Mouse (Mus musculus) bone marrow, adult 2 months (tissue): ENCODE results near the gene Abr. TPM values are rescaled to one million over a fixed set of nuclear protein-coding genes. Genes with fewer than 3 reads are reported as not detected.

Experiments used
- H3K27ac ChIP-seq: fragments of 200-500 bp; 2 replicates; pipeline ENCODE4 v1.5.1; 2012; ENCODE audit warnings: low read depth, mild to moderate bottlenecking, control low read depth, inconsistent platforms, low read length; ENCODE audit not compliant: control insufficient read depth, poor library complexity, insufficient read depth
- H3K4me1 ChIP-seq: fragments of 200-500 bp; 2 replicates; pipeline ENCODE4 v1.6.1; 2011; ENCODE audit warnings: low read length; ENCODE audit not compliant: control insufficient read depth, insufficient read depth
- H3K4me3 ChIP-seq: fragments of 200-500 bp; replicated peaks from 2 replicates; pipeline ENCODE3; 2011; ENCODE audit warnings: mild to moderate bottlenecking, low read depth, low read length, control low read depth; ENCODE audit not compliant: control insufficient read depth
- CTCF ChIP-seq: fragments of 200-500 bp; IDR thresholded peaks from 2 replicates; pipeline ENCODE4 v1.5.1; 2011; ENCODE audit warnings: low read length, control low read depth; ENCODE audit not compliant: control insufficient read depth, insufficient read depth
- POLR2A ChIP-seq: fragments of 200-500 bp; IDR thresholded peaks from 2 replicates; pipeline ENCODE4 v1.6.1; 2011; ENCODE audit warnings: low read depth, mild to moderate bottlenecking, control low read depth, low read length, borderline replicate concordance; ENCODE audit not compliant: control insufficient read depth
- WGBS: fragments of 180-500 bp; shearing (Covaris S2); methylation state at CpG from one replicate; pipeline ENCODE4 v1.1.7; 2018; 5-methylcytosine and 5-hydroxymethylcytosine counted together
- polyA plus RNA-seq: library from polyadenylated mRNA; stranded (reverse); fragments of >200 nt; gene quantifications from 2 replicates; pipeline ENCODE4 v1.2.4, GENCODE M21; 2011; ENCODE audit warnings: low replicate concordance; ENCODE audit not compliant: missing spikeins, insufficient read depth, insufficient read length

The Abr gene
- polyA plus RNA-seq, 1 experiment, result 43.0 TPM

DNA sequence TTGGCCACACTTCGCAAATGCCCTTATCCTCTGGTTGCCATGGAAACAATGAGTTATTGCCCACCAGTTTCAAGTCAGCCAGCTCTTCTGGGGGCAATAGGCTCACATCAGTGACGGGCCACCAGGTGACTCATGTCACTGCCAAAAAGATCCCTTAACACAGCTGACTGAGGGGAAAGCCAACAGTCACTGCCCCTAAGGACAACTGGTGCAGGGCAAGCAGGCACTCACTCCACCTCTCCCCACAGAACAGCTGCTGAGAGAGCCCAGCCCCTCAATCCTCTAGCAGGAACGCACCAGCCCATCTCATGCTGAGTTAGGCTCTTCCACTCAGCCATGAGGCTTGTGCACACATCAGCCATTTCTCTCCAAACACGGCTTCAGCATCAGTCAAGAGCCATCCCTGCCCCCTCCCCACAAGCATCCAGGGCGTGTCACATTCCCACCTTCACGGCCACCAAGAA lies 128.3 kb downstream of the Abr start:
- Histone ChIP-seq H3K4me3 (peak overlapping the region; percentile 89), H3K27ac (peak overlapping the region; percentile 98), H3K4me1 (peaks cover 10% of the 10 kb centered on the region)
- TF ChIP-seq POLR2A (no peak), CTCF (no peak)
- 5% methylated on average over 6 of the region's 6 CpGs for WGBS

DNA sequence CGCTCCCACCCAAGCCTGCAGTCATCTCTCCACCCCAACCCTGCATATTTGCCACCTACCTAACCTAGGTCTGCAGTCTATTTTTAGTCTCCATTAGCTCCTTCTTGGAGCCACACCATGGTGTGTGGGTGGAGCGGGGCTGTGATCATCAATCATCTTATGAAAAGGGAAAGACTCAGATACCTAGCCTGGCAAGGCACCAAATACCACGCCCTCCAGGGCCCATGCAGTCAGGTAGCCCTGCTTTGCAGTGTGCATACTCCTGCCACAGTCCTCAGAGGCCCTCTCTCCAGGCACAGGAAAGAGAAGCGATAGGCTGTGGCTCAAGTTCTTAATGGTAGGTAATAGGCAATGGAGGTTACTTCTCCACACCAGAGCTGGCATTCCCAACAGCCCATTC lies 128.9 kb downstream of the Abr start:
- Histone ChIP-seq H3K4me3 (peak overlapping the region; percentile 89), H3K27ac (no peak overlapping the region), H3K4me1 (peaks cover 10% of the 10 kb centered on the region)
- TF ChIP-seq CTCF, result no peak
- no peak for TF ChIP-seq POLR2A
- WGBS, result 50% methylated on average over 4 of the region's 4 CpGs

DNA sequence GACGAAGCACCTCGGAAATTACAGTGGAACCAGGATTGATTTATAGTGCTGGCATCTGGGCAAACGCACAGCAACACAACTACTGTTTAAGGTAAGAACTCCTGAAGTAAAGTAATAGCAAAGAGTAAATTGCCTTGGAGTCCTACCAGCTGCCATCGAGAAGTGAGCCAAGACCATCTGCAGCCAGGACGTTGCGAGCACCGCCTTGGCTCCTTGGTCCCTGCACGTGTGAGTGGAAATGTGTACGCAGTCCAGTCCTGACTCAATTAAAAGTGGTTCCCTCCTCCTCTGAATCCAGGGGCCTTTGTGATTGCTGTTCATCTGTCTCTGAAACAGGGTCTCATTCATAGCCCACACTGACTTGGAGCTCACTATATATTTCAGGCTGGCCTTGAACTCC lies 130.3 kb downstream of the Abr start:
- 86% methylated on average over 9 of the region's 9 CpGs for WGBS

DNA sequence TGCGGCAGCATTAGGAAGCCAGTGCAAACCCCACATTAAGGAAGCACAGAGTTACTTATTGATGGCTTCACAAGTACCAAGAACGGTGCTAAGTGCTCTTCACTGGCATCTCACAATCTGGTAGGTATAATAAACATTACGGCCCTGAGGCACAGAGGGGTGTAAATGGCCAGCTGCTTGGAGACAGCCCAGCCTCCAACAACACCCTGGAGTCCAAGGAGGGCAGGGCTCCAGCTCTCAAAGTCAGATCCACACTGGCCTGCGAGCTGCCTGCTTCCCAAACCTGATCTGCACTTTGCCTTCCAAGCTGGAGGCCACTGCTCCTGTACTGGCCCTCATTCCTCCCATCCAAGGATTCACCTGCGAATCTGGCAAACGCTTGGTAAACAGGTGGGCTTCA lies 132.7 kb downstream of the Abr start:
- 82% methylated on average over 6 of the region's 6 CpGs for WGBS
- no peak overlapping the region for H3K4me3 ChIP-seq
- no peak overlapping the region for H3K27ac ChIP-seq
- H3K4me1 ChIP-seq, result peaks cover 4% of the 10 kb centered on the region; the same call in 1 of the 2 replicates
- no peak for TF ChIP-seq CTCF
- TF ChIP-seq POLR2A, result no peak

More for the DNA sequence above, 130.3 kb downstream of the Abr start:
- Histone ChIP-seq H3K27ac (no peak overlapping the region), H3K4me1 (peaks cover 6% of the 10 kb centered on the region; the same call in 1 of the 2 replicates), H3K4me3 (no peak overlapping the region)
- TF ChIP-seq POLR2A, result no peak
- no peak for TF ChIP-seq CTCF

DNA sequence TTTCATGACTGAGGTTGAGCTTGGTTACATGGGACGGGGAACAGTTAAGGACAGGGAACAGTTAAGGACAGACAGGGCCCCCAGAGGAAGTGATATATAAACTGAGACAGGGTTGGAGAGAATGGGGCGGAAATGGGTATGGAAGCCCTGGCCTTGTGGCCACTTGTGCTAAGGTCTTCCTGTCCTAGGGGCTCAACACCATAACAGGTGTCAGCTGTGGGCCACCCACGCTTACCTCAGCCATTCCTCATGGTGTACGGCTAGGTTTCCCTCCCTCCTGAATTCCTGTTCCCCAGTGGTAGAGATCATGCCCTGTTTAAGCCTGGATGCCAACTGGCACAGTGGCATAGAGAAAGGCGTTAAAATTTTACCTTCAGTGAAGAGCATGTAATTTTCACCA lies 135.1 kb downstream of the Abr start:
- no peak overlapping the region for H3K27ac ChIP-seq

DNA sequence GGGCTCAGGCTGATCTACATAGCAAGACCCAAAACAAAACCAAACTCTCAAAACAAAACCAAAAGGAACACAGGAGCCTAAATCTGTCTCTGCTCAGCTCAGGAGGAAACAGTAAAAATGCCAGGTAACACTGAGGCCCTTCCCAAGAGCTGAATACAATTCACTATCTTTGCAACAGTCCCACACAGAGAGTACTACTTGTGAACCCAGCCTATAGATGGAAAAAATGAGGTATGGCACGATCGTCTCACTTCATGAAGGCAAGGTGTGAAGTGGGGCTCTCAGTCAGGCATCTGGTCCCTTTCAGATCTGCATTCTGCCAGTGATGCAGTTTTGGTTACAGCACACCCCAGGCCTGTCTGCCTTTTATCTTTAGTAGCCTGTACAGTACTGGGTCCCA lies 138.1 kb downstream of the Abr start:
- H3K27ac ChIP-seq, result peak overlapping the region; percentile 80; the same call in 1 of the 2 replicates
- no peak overlapping the region for H3K4me3 ChIP-seq
- 83% methylated on average over 2 of the region's 2 CpGs for WGBS
- TF ChIP-seq CTCF, result no peak
- no peak for TF ChIP-seq POLR2A
- H3K4me1 ChIP-seq, result peaks cover 16% of the 10 kb centered on the region

More for the DNA sequence above, 135.1 kb downstream of the Abr start:
- TF ChIP-seq CTCF (no peak), POLR2A (no peak)
- WGBS, result 75% methylated on average over 5 of the region's 5 CpGs
- Histone ChIP-seq H3K4me1 (peaks cover 6% of the 10 kb centered on the region), H3K4me3 (no peak overlapping the region)

DNA sequence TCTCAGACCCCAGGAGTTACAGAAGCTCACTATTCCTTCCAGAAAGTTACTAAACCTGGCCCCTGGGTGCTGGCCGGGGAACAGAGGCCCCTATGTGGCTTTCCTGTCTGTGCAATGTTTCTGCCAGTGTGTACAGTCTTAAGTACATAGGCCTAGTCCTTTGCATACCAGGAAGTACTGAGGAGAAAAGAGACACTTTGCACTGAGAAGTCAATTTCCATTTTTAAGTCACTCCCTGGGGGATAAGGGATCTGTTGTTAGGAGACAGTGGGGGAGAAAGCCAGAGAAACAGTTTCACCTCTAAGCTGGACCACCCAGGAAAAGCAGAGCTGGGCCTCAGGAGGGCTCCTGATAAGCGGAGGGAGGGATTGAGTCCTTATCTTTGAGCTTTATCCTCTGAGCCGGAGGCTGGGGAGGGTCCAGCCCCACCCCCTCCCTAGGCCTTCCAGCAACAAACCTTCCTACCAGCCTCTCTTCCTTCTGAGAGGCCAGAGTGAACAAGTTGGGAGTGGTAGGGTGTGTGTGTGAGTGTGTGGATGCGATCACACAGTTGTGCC lies 138.9 kb downstream of the Abr start:
- 30% methylated on average over 4 of the region's 4 CpGs for WGBS
- Histone ChIP-seq H3K4me1 (peaks cover 21% of the 10 kb centered on the region), H3K27ac (peak overlapping the region; percentile 80), H3K4me3 (no peak overlapping the region)
- TF ChIP-seq POLR2A (no peak), CTCF (no peak)

DNA sequence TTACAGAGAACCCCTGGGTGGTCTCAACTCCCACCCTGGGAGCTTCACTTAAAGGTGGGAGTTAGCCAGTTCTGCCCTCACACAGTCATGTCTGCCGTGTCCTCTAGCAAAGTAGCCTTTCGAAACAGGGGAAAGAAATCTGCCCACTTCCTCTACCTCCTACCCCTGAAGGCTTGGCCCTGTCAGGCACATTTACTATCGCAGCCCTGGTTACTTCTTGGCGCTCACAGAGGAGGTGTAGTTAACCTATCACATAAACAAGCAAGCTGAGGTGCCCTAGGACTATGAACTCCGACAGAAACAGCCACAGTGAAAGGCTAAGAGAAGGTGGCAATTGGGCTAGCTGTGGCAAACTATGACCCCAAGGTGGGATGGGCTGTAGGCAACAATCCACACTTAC lies 139.4 kb downstream of the Abr start:
- H3K4me1 ChIP-seq, result peaks cover 21% of the 10 kb centered on the region
- WGBS, result 11% methylated on average over 5 of the region's 5 CpGs
- peak overlapping the region; percentile 21 for H3K4me3 ChIP-seq
- TF ChIP-seq CTCF (0 out of 2 replicates have a peak, but pooled peaks have one; percentile 1), POLR2A (no peak)
- peak overlapping the region; percentile 80 for H3K27ac ChIP-seq
